Mouse (Mus musculus) mature B cell (primary cell): ENCODE measurements around the gene Ptprb.

Experiments used
- in situ Hi-C: fragments of 300-500 bp; cut with MboI; formaldehyde crosslinking; loops from 2 replicates; pipeline ENCODE4 v1.14.3; 2019

Ptprb gene

GRCm38 (mm10) chr10:116296439-116296838 is 21.1 kb downstream of the Ptprb start:
- in situ Hi-C loops = no loop called here

- in situ Hi-C loops = no loop called here
These were observed 22.5 kb downstream of the Ptprb start for GRCm38 (mm10) chr10:116297854-116298253.

- in situ Hi-C loops = no loop called here
These were observed 25.5 kb downstream of the Ptprb start for GRCm38 (mm10) chr10:116300824-116301223.

- in situ Hi-C loops = no loop called here
These were observed 25.9 kb downstream of the Ptprb start for GRCm38 (mm10) chr10:116301258-116301657.

- in situ Hi-C loops = no loop called here
These were observed 29.0 kb downstream of the Ptprb start for GRCm38 (mm10) chr10:116304355-116304754.

- in situ Hi-C loops = no loop called here
These were observed 34.1 kb downstream of the Ptprb start for GRCm38 (mm10) chr10:116309460-116309859.

- in situ Hi-C loops = no loop called here
These were observed 35.3 kb downstream of the Ptprb start for GRCm38 (mm10) chr10:116310516-116311210.

GRCm38 (mm10) chr10:116319246-116319645 is 43.9 kb downstream of the Ptprb start:
- in situ Hi-C loops = no loop called here

- in situ Hi-C loops = loop anchor here (25.0 kb wide), 1 partner anchor 508 kb away; no protein-coding TSS in a partner anchor
These were observed 53.8 kb downstream of the Ptprb start for GRCm38 (mm10) chr10:116329086-116329485.

- in situ Hi-C loops = loop anchor here (25.0 kb wide), 1 partner anchor 507 kb away; no protein-coding TSS in a partner anchor
These were observed 55.1 kb downstream of the Ptprb start for GRCm38 (mm10) chr10:116330458-116330857.

- in situ Hi-C loops = loop anchor here (25.0 kb wide), 1 partner anchor 506 kb away; no protein-coding TSS in a partner anchor
These were observed 55.7 kb downstream of the Ptprb start for GRCm38 (mm10) chr10:116330961-116331510.

- in situ Hi-C loops = loop anchor here (25.0 kb wide), 1 partner anchor 504 kb away; no protein-coding TSS in a partner anchor
These were observed 58.3 kb downstream of the Ptprb start for GRCm38 (mm10) chr10:116333666-116334065.

- in situ Hi-C loops = loop anchor here (25.0 kb wide), 1 partner anchor 503 kb away; no protein-coding TSS in a partner anchor
These were observed 58.8 kb downstream of the Ptprb start for GRCm38 (mm10) chr10:116334120-116334519.

GRCm38 (mm10) chr10:116335328-116335727 is 60.0 kb downstream of the Ptprb start:
- in situ Hi-C loops = loop anchor here (25.0 kb wide), 1 partner anchor 502 kb away; no protein-coding TSS in a partner anchor

GRCm38 (mm10) chr10:116341194-116341593 is 65.9 kb downstream of the Ptprb start:
- in situ Hi-C loops = loop anchor here (25.0 kb wide), 1 partner anchor 496 kb away; no protein-coding TSS in a partner anchor

GRCm38 (mm10) chr10:116346618-116347184 is 71.4 kb downstream of the Ptprb start:
- in situ Hi-C loops = loop anchor here (25.0 kb wide), 1 partner anchor 491 kb away; no protein-coding TSS in a partner anchor

GRCm38 (mm10) chr10:116349004-116349403 is 73.7 kb downstream of the Ptprb start:
- in situ Hi-C loops = loop anchor here (25.0 kb wide), 1 partner anchor 488 kb away; no protein-coding TSS in a partner anchor

GRCm38 (mm10) chr10:116350532-116350931 is 75.2 kb downstream of the Ptprb start:
- in situ Hi-C loops = no loop called here

GRCm38 (mm10) chr10:116354372-116354771 is 79.0 kb downstream of the Ptprb start:
- in situ Hi-C loops = no loop called here

- in situ Hi-C loops = no loop called here
These were observed 86.9 kb downstream of the Ptprb start for GRCm38 (mm10) chr10:116362181-116362580.

GRCm38 (mm10) chr10:116362645-116363044 is 87.3 kb downstream of the Ptprb start:
- in situ Hi-C loops = no loop called here

GRCm38 (mm10) chr10:116364759-116365158 is 89.4 kb downstream of the Ptprb start:
- in situ Hi-C loops = no loop called here
